Mouse (Mus musculus): ENCODE data around the gene Olfr398.

The Olfr398 gene

DNA sequence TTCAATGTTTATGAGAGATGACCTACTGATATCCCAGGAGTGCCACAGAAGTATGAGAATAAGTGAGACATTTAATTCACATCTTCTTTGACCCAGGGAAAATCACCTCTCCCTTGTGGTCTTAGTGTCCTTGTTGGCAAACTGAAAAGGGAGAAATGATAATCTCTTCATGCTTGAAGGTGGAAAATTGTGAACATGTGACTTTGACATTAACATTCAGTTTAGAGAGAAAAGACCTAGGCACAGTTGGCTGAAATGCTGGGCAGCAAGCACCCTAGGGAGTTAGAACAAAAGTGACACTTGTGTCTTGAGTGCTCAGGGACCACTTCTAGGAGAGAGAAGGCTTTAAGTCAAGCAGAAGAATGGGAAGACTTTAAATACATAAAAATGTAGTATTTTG lies at the start of gene Olfr398:
Gene Olfr398, minus strand, starts transcription at position 101 of the 400 bp plus-strand sequence.
- in situ Hi-C loops (cut with MboI, MseI) = no loop called here

- in situ Hi-C loops (cut with MboI, MseI) = no loop called here
Measured at GRCm38 (mm10) chr11:73993115-73993514, 2.9 kb upstream of the Olfr398 start.

DNA sequence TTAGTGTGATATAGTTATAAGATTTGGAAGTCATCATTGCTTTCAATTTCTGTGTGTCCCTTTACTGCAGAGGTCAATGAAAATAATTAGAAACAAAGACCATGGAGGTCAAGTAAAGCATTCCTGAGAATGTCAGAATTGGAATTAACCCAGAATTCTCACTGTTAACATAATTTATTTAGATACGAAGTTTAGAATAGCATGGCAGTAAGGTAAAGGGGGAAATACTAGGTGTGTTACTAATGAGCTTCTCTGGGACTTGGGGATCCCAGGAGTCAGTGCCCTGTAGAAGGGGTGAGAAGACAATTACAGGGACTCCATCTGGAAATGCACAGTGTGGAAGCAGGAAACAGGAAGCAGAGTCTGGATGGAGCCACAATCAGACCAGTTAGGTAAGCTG lies 29.7 kb downstream of the Olfr398 start, which contains the start of gene Olfr397:
Gene Olfr397, plus strand, starts transcription at position 301 of the 400 bp plus-strand sequence.
- in situ Hi-C loops (cut with MboI, MseI) = loop anchor here in 1 of 2 experiments (10.0 kb wide), 1 partner anchor 1026 kb away; no protein-coding TSS in a partner anchor

GRCm38 (mm10) chr11:73936377-73936776 lies 53.8 kb downstream of the Olfr398 start, which contains the start of gene Olfr23:
Gene Olfr23, plus strand, starts transcription at chr11:73936677.
- in situ Hi-C loops (cut with MboI, MseI) = no loop called here

Measured in T-helper 17 cell (primary cell).